Mouse (Mus musculus): ENCODE data around the gene Cd300c.

DNA sequence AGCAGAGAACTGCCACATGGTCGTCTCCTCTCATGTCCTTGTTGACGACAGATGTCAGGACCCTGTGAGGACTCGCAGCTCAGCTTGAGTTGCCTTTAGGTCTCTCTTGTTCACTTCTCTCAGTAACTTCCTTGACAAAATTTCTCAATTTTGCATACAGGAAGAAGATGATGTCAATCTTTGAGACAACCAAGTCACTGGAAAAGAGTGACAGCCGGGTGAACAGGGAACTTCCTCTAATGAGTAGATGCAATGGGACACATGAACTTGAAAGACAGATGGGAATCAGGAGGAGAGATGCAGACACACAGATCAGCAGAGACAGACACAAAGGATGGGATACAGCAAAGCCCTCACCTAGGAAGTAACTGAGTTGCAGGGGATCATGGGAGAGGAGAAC is 20.8 kb upstream of the Cd300c start, which contains the start of gene Cd300ld:
- TF ChIP-seq CTCF (conservative IDR thresholded peaks at IDR 0.05; ENCODE audit: insufficient read depth, insufficient read length, low read depth, low read length) (no peak), POLR2A (IDR thresholded peaks at IDR 0.05; ENCODE audit: low read depth, low read length) (no peak)

Measured in kidney, adult 2 months (tissue).